Comparison of ENCODE assay signal across 28 mouse cellular contexts in genomic region chr8:71964051-71964450, GRCm38 (mm10). TPM values are rescaled to one million over a fixed set of nuclear protein-coding genes. Genes with fewer than 3 reads are reported as not detected.
"Had no signal": no experiment of that assay in that cellular context is flagged by ENCODE, and none has a peak within 500 bp of the region (broad histone marks: within the 10 kb centered on the region; RNA-seq: fewer than 3 reads in every experiment).

No protein-coding gene starts in this region.

- H3K4me3 ChIP-seq: layer of hippocampus, adult 2 months; limb, embryonic 10.5 days; limb, embryonic 13.5 days; liver, embryonic 12.5 days; liver, embryonic 15.5 days; lung, embryonic 15.5 days; megakaryocyte, embryonic 14.5 days; midbrain, embryonic 10.5 days; midbrain, embryonic 15.5 days; neural tube, embryonic 12.5 days; neural tube, embryonic 15.5 days; stomach, embryonic 15.5 days had no signal

- H3K4me1 ChIP-seq: limb, embryonic 10.5 days; limb, embryonic 13.5 days; liver, embryonic 12.5 days; lung, embryonic 15.5 days; midbrain, embryonic 10.5 days; midbrain, embryonic 15.5 days; neural tube, embryonic 12.5 days; neural tube, embryonic 15.5 days; stomach, embryonic 15.5 days had no signal

- H3K9ac ChIP-seq: limb, embryonic 13.5 days; liver, embryonic 12.5 days; liver, embryonic 15.5 days; lung, embryonic 15.5 days; midbrain, embryonic 15.5 days; neural tube, embryonic 12.5 days; neural tube, embryonic 15.5 days; stomach, embryonic 15.5 days had no signal

- DNase-seq: kidney, postnatal 25 days; layer of hippocampus, adult 9-11 months; liver; lung, adult 18-20 months; lung, postnatal 10 days; lung, postnatal 36 days; retina, postnatal 1 day; right cerebral cortex, postnatal 25 days; spleen, adult 18-20 months; thymus, adult 2 months; thymus, postnatal 14 days; thymus, postnatal 4 days had no signal

- H3K27ac ChIP-seq: kidney, postnatal 0 days; layer of hippocampus, adult 2 months; limb, embryonic 10.5 days; limb, embryonic 13.5 days; liver, embryonic 12.5 days; liver, embryonic 15.5 days; lung, embryonic 15.5 days; midbrain, embryonic 10.5 days; midbrain, embryonic 15.5 days; neural tube, embryonic 12.5 days; neural tube, embryonic 15.5 days; stomach, embryonic 15.5 days had no signal

- ATAC-seq: liver, embryonic 12.5 days; midbrain, embryonic 15.5 days had no signal

- H3K27me3 ChIP-seq: limb, embryonic 13.5 days; liver, embryonic 12.5 days; liver, embryonic 15.5 days; lung, embryonic 15.5 days; megakaryocyte, embryonic 14.5 days; midbrain, embryonic 15.5 days; neural tube, embryonic 12.5 days; neural tube, embryonic 15.5 days; stomach, embryonic 15.5 days had no signal

- H3K4me2 ChIP-seq: limb, embryonic 13.5 days; liver, embryonic 12.5 days; liver, embryonic 15.5 days; lung, embryonic 15.5 days; midbrain, embryonic 15.5 days; neural tube, embryonic 12.5 days; neural tube, embryonic 15.5 days; stomach, embryonic 15.5 days had no signal

- H3K9me3 ChIP-seq: limb, embryonic 10.5 days; liver, embryonic 12.5 days; lung, embryonic 15.5 days; midbrain, embryonic 15.5 days; neural tube, embryonic 15.5 days; stomach, embryonic 15.5 days had no signal

RNA-seq across cellular contexts. Expression of gene Cyp4f18, which starts 45.4 kb away (rescaled TPM):
- total RNA-seq: layer of hippocampus, adult 2 months; layer of hippocampus, postnatal 25 days; left cerebral cortex, adult 18-20 months; left cerebral cortex, postnatal 25 days had no signal
